Mouse (Mus musculus) embryonic facial prominence, embryonic 13.5 days (tissue): ENCODE data around the gene Tubb4b. TPM values are rescaled to one million over a fixed set of nuclear protein-coding genes. Genes with fewer than 3 reads are reported as not detected.

ENCODE experiments used
- ATAC-seq: fragments of 200-750 bp; cut with Nextera tagmentation; 2 replicates; pipeline ENCODE4 v1.8.0; 2017; ENCODE audit warnings: low read depth; ENCODE audit not compliant: insufficient number of reproducible peaks, insufficient read depth, low FRiP score, low TSS enrichment
- H3K27ac ChIP-seq: fragments of 300-500 bp; sonication (generic); 2 replicates; pipeline ENCODE4 v1.5.1; 2015; ENCODE audit warnings: moderate library complexity, mild to moderate bottlenecking, inconsistent platforms
- H3K27me3 ChIP-seq: fragments of 300-500 bp; sonication (generic); 2 replicates; pipeline ENCODE4 v1.6.1; 2015; ENCODE audit warnings: mild to moderate bottlenecking, inconsistent platforms
- H3K36me3 ChIP-seq: fragments of 300-500 bp; sonication (generic); 2 replicates; pipeline ENCODE4 v1.6.1; 2015; ENCODE audit warnings: mild to moderate bottlenecking, inconsistent platforms
- H3K4me1 ChIP-seq: fragments of 300-500 bp; sonication (generic); 2 replicates; pipeline ENCODE4 v1.6.1; 2015; ENCODE audit warnings: inconsistent platforms
- H3K4me2 ChIP-seq: fragments of 300-500 bp; sonication (generic); 2 replicates; pipeline ENCODE4 v1.6.1; 2015; ENCODE audit warnings: moderate library complexity, mild to moderate bottlenecking, inconsistent platforms
- H3K4me3 ChIP-seq: fragments of 300-500 bp; sonication (generic); 2 replicates; pipeline ENCODE4 v1.5.1; 2015; ENCODE audit warnings: mild to moderate bottlenecking, inconsistent platforms
- H3K9ac ChIP-seq: fragments of 300-500 bp; sonication (generic); 2 replicates; pipeline ENCODE4 v1.6.1; 2015; ENCODE audit warnings: mild to moderate bottlenecking, inconsistent platforms
- H3K9me3 ChIP-seq: fragments of 300-500 bp; sonication (generic); 2 replicates; pipeline ENCODE4 v1.6.1; 2016; ENCODE audit warnings: inconsistent platforms
- WGBS: fragments of 180-500 bp; shearing (Covaris S2); methylation state at CpG from one replicate; pipeline ENCODE4 v1.1.7; 2015; ENCODE audit warnings: mixed read lengths; 5-methylcytosine and 5-hydroxymethylcytosine counted together
- polyA plus RNA-seq: library from polyadenylated mRNA; unstranded; fragments of >200 nt; fragmentation: Nextera tagmentation; extraction: Ambion mirVana; gene quantifications from 2 replicates; pipeline ENCODE4 v1.2.1, GENCODE M21; 2015

The Tubb4b gene
- polyA plus RNA-seq, 1 experiment from 2014 or later, result 438 TPM

- H3K4me1 ChIP-seq, result peaks cover 4% of the 10 kb centered on the region
- no peaks in the 10 kb centered on the region; the same call in 1 of the 2 replicates for H3K27me3 ChIP-seq
- peaks cover 9% of the 10 kb centered on the region for H3K36me3 ChIP-seq
- H3K9ac ChIP-seq, result no peak within 1 kb of the TSS
- H3K4me2 ChIP-seq, result no peak within 1 kb of the TSS
- ATAC-seq, result no peak
- no peak within 1 kb of the TSS for H3K4me3 ChIP-seq
- no peak within 1 kb of the TSS for H3K27ac ChIP-seq
- no peaks in the 10 kb centered on the region for H3K9me3 ChIP-seq
Measured at GRCm38 (mm10) chr2:25218445-25218844, 6.1 kb downstream of the Tubb4b start, which contains the start of gene Fam166a. Gene Fam166a, plus strand, starts transcription at chr2:25218745.

GRCm38 (mm10) chr2:25217666-25218065 lies 6.8 kb downstream of the Tubb4b start:
- no peak overlapping the region for H3K27ac ChIP-seq
- H3K9ac ChIP-seq, result no peak overlapping the region
- H3K9me3 ChIP-seq, result no peaks in the 10 kb centered on the region
- H3K4me2 ChIP-seq, result no peak overlapping the region
- no peaks in the 10 kb centered on the region for H3K4me1 ChIP-seq
- H3K36me3 ChIP-seq, result peaks cover 9% of the 10 kb centered on the region
- WGBS, result 54% methylated on average over 2 of the region's 2 CpGs
- no peak for ATAC-seq
- no peak overlapping the region for H3K4me3 ChIP-seq
- H3K27me3 ChIP-seq, result no peaks in the 10 kb centered on the region; the same call in 1 of the 2 replicates

GRCm38 (mm10) chr2:25214444-25214843 lies 10.1 kb downstream of the Tubb4b start, which contains the start of gene Stpg3:
Gene Stpg3, minus strand, starts transcription at chr2:25214637.
- Histone ChIP-seq H3K4me1 (peaks cover 14% of the 10 kb centered on the region), H3K27ac (no peak within 1 kb of the TSS), H3K4me3 (no peak within 1 kb of the TSS), H3K36me3 (no peaks in the 10 kb centered on the region), H3K4me2 (no peak within 1 kb of the TSS), H3K27me3 (no peaks in the 10 kb centered on the region; the same call in 1 of the 2 replicates), H3K9me3 (no peaks in the 10 kb centered on the region), H3K9ac (no peak within 1 kb of the TSS)
- 70% methylated on average over 3 of the region's 3 CpGs for WGBS
- no peak for ATAC-seq

GRCm38 (mm10) chr2:25213266-25213865 lies 11.1 kb downstream of the Tubb4b start:
- Histone ChIP-seq H3K36me3 (peaks cover 7% of the 10 kb centered on the region), H3K9me3 (no peaks in the 10 kb centered on the region), H3K27me3 (no peaks in the 10 kb centered on the region; the same call in 1 of the 2 replicates), H3K4me2 (no peak overlapping the region), H3K4me3 (no peak overlapping the region), H3K27ac (no peak overlapping the region), H3K4me1 (peaks cover 20% of the 10 kb centered on the region), H3K9ac (no peak overlapping the region)
- no peak for ATAC-seq
- WGBS, result 67% methylated on average over 23 of the region's 23 CpGs

- peak within 1 kb of the TSS; percentile 83 for H3K4me2 ChIP-seq
- ATAC-seq, result peak; percentile 86
- peaks cover 20% of the 10 kb centered on the region for H3K4me1 ChIP-seq
- peak within 1 kb of the TSS; percentile 94 for H3K9ac ChIP-seq
- peak within 1 kb of the TSS; percentile 87 for H3K4me3 ChIP-seq
- H3K27ac ChIP-seq, result peak within 1 kb of the TSS; percentile 91
- WGBS, result under 1% methylated on average over 40 of the region's 44 CpGs
- H3K9me3 ChIP-seq, result no peaks in the 10 kb centered on the region
- H3K27me3 ChIP-seq, result no peaks in the 10 kb centered on the region; the same call in 1 of the 2 replicates
- peaks cover 28% of the 10 kb centered on the region for H3K36me3 ChIP-seq
Measured at GRCm38 (mm10) chr2:25211121-25211670, 13.3 kb downstream of the Tubb4b start, which contains the start of gene Nelfb. Gene Nelfb, minus strand, starts transcription at chr2:25211489.

- H3K4me1 ChIP-seq, result peaks cover 20% of the 10 kb centered on the region
- ATAC-seq, result 0 out of 2 replicates have a peak, but pooled peaks have one; percentile 6
- peak overlapping the region; percentile 83 for H3K4me2 ChIP-seq
- no peaks in the 10 kb centered on the region; the same call in 1 of the 2 replicates for H3K27me3 ChIP-seq
- peak overlapping the region; percentile 91 for H3K27ac ChIP-seq
- H3K4me3 ChIP-seq, result peak overlapping the region; percentile 87
- peaks cover 33% of the 10 kb centered on the region for H3K36me3 ChIP-seq
- under 1% methylated on average over 24 of the region's 24 CpGs for WGBS
- peak overlapping the region; percentile 94 for H3K9ac ChIP-seq
- H3K9me3 ChIP-seq, result no peaks in the 10 kb centered on the region
Measured at GRCm38 (mm10) chr2:25210686-25211085, 13.8 kb downstream of the Tubb4b start.

GRCm38 (mm10) chr2:25207593-25207992 lies 16.9 kb downstream of the Tubb4b start:
- H3K4me3 ChIP-seq, result no peak overlapping the region
- H3K36me3 ChIP-seq, result peaks cover 64% of the 10 kb centered on the region
- no peak overlapping the region for H3K4me2 ChIP-seq
- ATAC-seq, result no peak
- no peaks in the 10 kb centered on the region for H3K9me3 ChIP-seq
- H3K27ac ChIP-seq, result no peak overlapping the region
- no peak overlapping the region for H3K9ac ChIP-seq
- peaks cover 20% of the 10 kb centered on the region for H3K4me1 ChIP-seq
- no peaks in the 10 kb centered on the region for H3K27me3 ChIP-seq
- WGBS, result 83% methylated on average over 1 of the region's 1 CpGs

- no peak overlapping the region for H3K4me3 ChIP-seq
- no peak overlapping the region for H3K4me2 ChIP-seq
- peaks cover 97% of the 10 kb centered on the region for H3K36me3 ChIP-seq
- H3K27me3 ChIP-seq, result no peaks in the 10 kb centered on the region
- WGBS, result 66% methylated on average over 4 of the region's 4 CpGs
- no peaks in the 10 kb centered on the region for H3K9me3 ChIP-seq
- H3K9ac ChIP-seq, result no peak overlapping the region
- no peak overlapping the region for H3K27ac ChIP-seq
- 0 out of 2 replicates have a peak, but pooled peaks cover under 1% of the 10 kb centered on the region for H3K4me1 ChIP-seq
- ATAC-seq, result no peak
Measured at GRCm38 (mm10) chr2:25203631-25204214, 20.8 kb downstream of the Tubb4b start.

- WGBS, result 85% methylated on average over 2 of the region's 2 CpGs
- Histone ChIP-seq H3K27ac (no peak overlapping the region), H3K9me3 (no peaks in the 10 kb centered on the region), H3K4me3 (no peak overlapping the region), H3K4me1 (peaks cover 13% of the 10 kb centered on the region), H3K27me3 (peaks cover 25% of the 10 kb centered on the region), H3K9ac (no peak overlapping the region), H3K4me2 (no peak overlapping the region), H3K36me3 (peaks cover 75% of the 10 kb centered on the region)
- no peak for ATAC-seq
Measured at GRCm38 (mm10) chr2:25200631-25201030, 23.9 kb downstream of the Tubb4b start.

GRCm38 (mm10) chr2:25197946-25198345 lies 26.6 kb downstream of the Tubb4b start:
- Histone ChIP-seq H3K27me3 (peaks cover 44% of the 10 kb centered on the region), H3K4me2 (no peak overlapping the region), H3K27ac (no peak overlapping the region), H3K36me3 (peaks cover 48% of the 10 kb centered on the region), H3K9ac (0 out of 2 replicates have a peak overlapping the region, but pooled peaks have one; percentile 16), H3K4me1 (peaks cover 32% of the 10 kb centered on the region), H3K4me3 (no peak overlapping the region), H3K9me3 (no peaks in the 10 kb centered on the region)
- no peak for ATAC-seq

- peaks cover 44% of the 10 kb centered on the region for H3K27me3 ChIP-seq
- no peak overlapping the region for H3K27ac ChIP-seq
- H3K9ac ChIP-seq, result 0 out of 2 replicates have a peak overlapping the region, but pooled peaks have one; percentile 16
- no peak for ATAC-seq
- no peak overlapping the region for H3K4me2 ChIP-seq
- WGBS, result 20% methylated on average over 2 of the region's 2 CpGs
- no peaks in the 10 kb centered on the region for H3K9me3 ChIP-seq
- peaks cover 32% of the 10 kb centered on the region for H3K4me1 ChIP-seq
- H3K36me3 ChIP-seq, result peaks cover 40% of the 10 kb centered on the region
- peak overlapping the region; percentile 29; the same call in 1 of the 2 replicates for H3K4me3 ChIP-seq
Measured at GRCm38 (mm10) chr2:25197191-25197590, 27.3 kb downstream of the Tubb4b start.
